Mouse (Mus musculus): Measurements from ENCODE around the gene Arid2. TPM values are rescaled to one million over a fixed set of nuclear protein-coding genes. Genes with fewer than 3 reads are reported as not detected.

The Arid2 gene
- polyA plus RNA-seq, 1 experiment: 12.1 TPM

GRCm38 (mm10) chr15:96284711-96285322, 2.5 kb upstream of the Arid2 start:
- Histone ChIP-seq H3K36me3 (ENCODE audit: control insufficient read depth, insufficient read depth, low read length) (peaks cover 2% of the 10 kb centered on the region; the same call in 1 of the 2 replicates), H3K27me3 (ENCODE audit: control insufficient read depth, insufficient read depth, low read length) (no peaks in the 10 kb centered on the region), H3K4me3 (ENCODE audit: extremely low read depth, insufficient read depth, insufficient read length) (peak overlapping the region; percentile 65), H3K27ac (ENCODE audit: insufficient read depth, low read length) (peak overlapping the region; percentile 100), H3K4me1 (ENCODE audit: control insufficient read depth, insufficient read depth, insufficient read length) (no peaks in the 10 kb centered on the region; the same call in none of the 2 replicates)
- DNase-seq (ENCODE audit: low read depth in 1 of 2, low spot score in 2 of 2): peak in 1 of 2 experiments; percentile 46
- WGBS: under 1% methylated on average over 67 of the region's 67 CpGs
- TF ChIP-seq POLR2A (IDR thresholded peaks at IDR 0.05; ENCODE audit: low read depth, low read length): no peak; the same call in 1 of the 2 replicates
- TF ChIP-seq CTCF (IDR thresholded peaks at IDR 0.05; ENCODE audit: extremely low read depth, insufficient read depth, insufficient read length, insufficient replicate concordance): no peak

- under 1% methylated on average over 64 of the region's 64 CpGs for WGBS
- no peaks in the 10 kb centered on the region; the same call in none of the 2 replicates for H3K4me1 ChIP-seq (ENCODE audit: control insufficient read depth, insufficient read depth, insufficient read length)
- H3K36me3 ChIP-seq (ENCODE audit: control insufficient read depth, insufficient read depth, low read length): no peaks in the 10 kb centered on the region
- TF ChIP-seq CTCF (IDR thresholded peaks at IDR 0.05; ENCODE audit: extremely low read depth, insufficient read depth, insufficient read length, insufficient replicate concordance) (no peak), POLR2A (IDR thresholded peaks at IDR 0.05; ENCODE audit: low read depth, low read length) (peak; percentile 20)
- no peaks in the 10 kb centered on the region for H3K27me3 ChIP-seq (ENCODE audit: control insufficient read depth, insufficient read depth, low read length)
- peak in 1 of 2 experiments; percentile 77 for DNase-seq (ENCODE audit: low read depth in 1 of 2, low spot score in 2 of 2)
- peak overlapping the region; percentile 65 for H3K4me3 ChIP-seq (ENCODE audit: extremely low read depth, insufficient read depth, insufficient read length)
- peak overlapping the region; percentile 100 for H3K27ac ChIP-seq (ENCODE audit: insufficient read depth, low read length)
Measured at GRCm38 (mm10) chr15:96285323-96286014, 1.8 kb upstream of the Arid2 start.

GRCm38 (mm10) chr15:96286015-96286934, 1.0 kb upstream of the Arid2 start:
- Histone ChIP-seq H3K27ac (ENCODE audit: insufficient read depth, low read length) (peak overlapping the region; percentile 100), H3K27me3 (ENCODE audit: control insufficient read depth, insufficient read depth, low read length) (no peaks in the 10 kb centered on the region), H3K36me3 (ENCODE audit: control insufficient read depth, insufficient read depth, low read length) (no peaks in the 10 kb centered on the region), H3K4me1 (ENCODE audit: control insufficient read depth, insufficient read depth, insufficient read length) (no peaks in the 10 kb centered on the region; the same call in none of the 2 replicates), H3K4me3 (ENCODE audit: extremely low read depth, insufficient read depth, insufficient read length) (peak overlapping the region; percentile 98)
- DNase-seq (ENCODE audit: low read depth in 1 of 2, low spot score in 2 of 2): peak; percentile 76 to 95
- peak; percentile 73 for TF ChIP-seq CTCF (IDR thresholded peaks at IDR 0.05; ENCODE audit: extremely low read depth, insufficient read depth, insufficient read length, insufficient replicate concordance)
- TF ChIP-seq POLR2A (IDR thresholded peaks at IDR 0.05; ENCODE audit: low read depth, low read length): peak; percentile 37
- WGBS: under 1% methylated on average over 71 of the region's 72 CpGs

GRCm38 (mm10) chr15:96286935-96287292, 404 bp upstream of the Arid2 start:
- H3K36me3 ChIP-seq (ENCODE audit: control insufficient read depth, insufficient read depth, low read length): no peaks in the 10 kb centered on the region
- no peak for DNase-seq (ENCODE audit: low read depth in 1 of 2, low spot score in 2 of 2)
- no peaks in the 10 kb centered on the region; the same call in none of the 2 replicates for H3K4me1 ChIP-seq (ENCODE audit: control insufficient read depth, insufficient read depth, insufficient read length)
- WGBS: 8% methylated on average over 48 of the region's 63 CpGs
- H3K27ac ChIP-seq (ENCODE audit: insufficient read depth, low read length): peak overlapping the region; percentile 100
- peak overlapping the region; percentile 98 for H3K4me3 ChIP-seq (ENCODE audit: extremely low read depth, insufficient read depth, insufficient read length)
- H3K27me3 ChIP-seq (ENCODE audit: control insufficient read depth, insufficient read depth, low read length): no peaks in the 10 kb centered on the region
- TF ChIP-seq CTCF (IDR thresholded peaks at IDR 0.05; ENCODE audit: extremely low read depth, insufficient read depth, insufficient read length, insufficient replicate concordance): no peak
- TF ChIP-seq POLR2A (IDR thresholded peaks at IDR 0.05; ENCODE audit: low read depth, low read length): no peak

GRCm38 (mm10) chr15:96287976-96288835, 888 bp downstream of the Arid2 start:
- Histone ChIP-seq H3K4me3 (ENCODE audit: extremely low read depth, insufficient read depth, insufficient read length) (peak overlapping the region; percentile 98), H3K27ac (ENCODE audit: insufficient read depth, low read length) (peak overlapping the region; percentile 100), H3K36me3 (ENCODE audit: control insufficient read depth, insufficient read depth, low read length) (no peaks in the 10 kb centered on the region), H3K4me1 (ENCODE audit: control insufficient read depth, insufficient read depth, insufficient read length) (no peaks in the 10 kb centered on the region; the same call in none of the 2 replicates), H3K27me3 (ENCODE audit: control insufficient read depth, insufficient read depth, low read length) (no peaks in the 10 kb centered on the region)
- DNase-seq (ENCODE audit: low read depth in 1 of 2, low spot score in 2 of 2): peak in 1 of 2 experiments; percentile 50
- no peak for TF ChIP-seq POLR2A (IDR thresholded peaks at IDR 0.05; ENCODE audit: low read depth, low read length)
- TF ChIP-seq CTCF (IDR thresholded peaks at IDR 0.05; ENCODE audit: extremely low read depth, insufficient read depth, insufficient read length, insufficient replicate concordance): no peak
- 3% methylated on average over 81 of the region's 97 CpGs for WGBS
